Mouse (Mus musculus) left cerebral cortex, adult 9 months (tissue): Measurements from ENCODE around the gene Cfap54.

ENCODE experiments used
- DNase-seq, 2 experiments: peaks; one replicate each; pipeline ENCODE4 v3.0.0; 2022; ENCODE audit warnings: low spot score in 2 of 2

The Cfap54 gene

GRCm38 (mm10) chr10:92782691-92783090, 298.7 kb downstream of the Cfap54 start:
- DNase-seq = no peak

- no peak for DNase-seq
These were observed 327.1 kb downstream of the Cfap54 start for GRCm38 (mm10) chr10:92754359-92754758.

GRCm38 (mm10) chr10:92730339-92730738, 351.1 kb downstream of the Cfap54 start:
- no peak for DNase-seq

- DNase-seq = no peak
These were observed 352.7 kb downstream of the Cfap54 start for GRCm38 (mm10) chr10:92728723-92729122.
